Mouse (Mus musculus) CH12F3 (cell line): ENCODE results near the gene Nectin3.

ENCODE experiments used
- in situ Hi-C: fragments of 300-500 bp; cut with MboI; formaldehyde crosslinking; loops from 2 replicates; pipeline ENCODE4 v1.14.3; 2020; ENCODE audit warnings: low sequenced_read_pairs

The Nectin3 gene

GRCm38 (mm10) chr16:46498421-46498789, at the start of gene Nectin3:
TSS of gene Nectin3 (minus strand) at chr16:46498525.
- in situ Hi-C loops: no loop called here

DNA sequence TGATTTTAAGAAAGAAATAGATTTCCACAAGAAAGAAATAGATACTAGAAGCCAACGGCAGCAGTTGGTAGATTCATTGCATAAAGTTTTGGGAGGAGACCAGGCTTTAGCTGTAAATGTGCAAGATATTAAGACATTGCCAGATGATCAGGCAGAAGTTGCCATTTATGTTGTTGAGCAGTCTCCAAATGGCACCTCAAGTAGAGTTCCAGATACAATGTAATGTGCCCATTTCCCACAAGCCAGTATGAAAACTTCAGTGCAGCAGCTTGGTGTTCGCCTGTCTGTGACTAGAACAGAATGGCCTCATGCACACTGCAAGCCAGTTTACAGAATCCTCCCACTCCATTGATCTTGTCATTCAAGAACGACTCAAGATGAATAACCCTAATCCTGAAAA, 39.8 kb upstream of the Nectin3 start:
- in situ Hi-C loops: no loop called here

GRCm38 (mm10) chr16:46532465-46533254, 34.3 kb upstream of the Nectin3 start:
- in situ Hi-C loops: no loop called here

GRCm38 (mm10) chr16:46531023-46531422, 32.7 kb upstream of the Nectin3 start:
- in situ Hi-C loops: no loop called here

GRCm38 (mm10) chr16:46520885-46521417, 22.6 kb upstream of the Nectin3 start:
- in situ Hi-C loops: no loop called here

DNA sequence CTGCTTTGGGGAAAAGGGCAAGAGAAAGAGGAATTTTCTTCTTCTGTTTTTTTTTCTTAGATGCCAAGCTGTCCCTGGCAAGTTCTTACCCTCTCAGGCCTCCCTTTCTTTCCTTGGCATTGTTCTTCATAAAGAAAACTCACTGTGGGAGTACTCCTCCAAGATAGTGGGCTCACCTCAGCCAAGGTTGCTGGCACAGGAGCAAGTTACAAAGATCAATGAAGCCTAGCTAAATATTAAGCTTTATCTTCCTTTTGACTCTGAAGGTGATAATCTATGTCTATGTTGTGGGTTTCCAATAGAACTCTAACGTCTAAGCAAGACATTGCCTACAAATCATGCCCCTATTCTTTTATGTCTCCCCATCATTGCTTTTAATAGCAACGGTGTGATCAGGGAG, 21.3 kb upstream of the Nectin3 start:
- in situ Hi-C loops: no loop called here

DNA sequence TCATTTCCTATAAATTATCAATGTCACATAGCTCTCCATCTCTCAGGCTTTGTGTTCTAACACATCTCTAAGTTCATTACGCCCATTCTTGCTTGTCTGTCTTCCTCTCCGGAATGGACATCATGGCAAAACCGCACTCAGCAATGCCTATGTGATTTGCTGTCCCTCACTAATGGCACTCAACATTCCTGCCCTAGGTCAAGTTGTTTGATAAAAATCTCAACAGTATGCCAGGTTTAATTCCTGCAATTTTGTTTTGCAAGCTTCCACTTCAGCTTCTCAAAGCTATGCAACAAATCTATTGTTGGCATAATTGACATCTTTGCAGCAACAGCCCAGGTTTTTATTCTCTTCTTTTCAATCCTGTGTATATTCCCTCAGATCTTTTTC, 9.6 kb upstream of the Nectin3 start:
- in situ Hi-C loops: no loop called here

- in situ Hi-C loops: no loop called here
Measured at GRCm38 (mm10) chr16:46507260-46507943, 9.1 kb upstream of the Nectin3 start.

- in situ Hi-C loops: no loop called here
Measured at GRCm38 (mm10) chr16:46504006-46504405, 5.7 kb upstream of the Nectin3 start.

DNA sequence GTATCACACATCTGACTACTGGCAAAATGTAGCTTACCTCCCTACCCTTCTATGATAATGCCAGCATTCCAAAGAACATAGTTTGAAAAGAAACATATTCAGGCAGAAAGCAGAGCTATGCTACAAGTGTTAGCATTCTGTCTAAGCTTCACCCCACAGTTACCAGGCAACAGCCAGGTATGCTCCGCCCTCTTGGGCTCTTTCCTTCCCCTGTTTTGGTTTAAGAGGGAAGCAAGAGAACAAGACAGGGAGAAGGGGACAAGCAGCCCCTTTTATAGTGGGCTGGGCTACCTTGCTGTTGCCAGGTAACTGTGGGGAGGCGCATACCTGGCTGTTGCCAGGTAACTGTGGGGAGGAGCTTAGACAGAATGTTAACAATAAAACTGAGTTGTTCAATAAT, 4.0 kb upstream of the Nectin3 start:
- in situ Hi-C loops: no loop called here

DNA sequence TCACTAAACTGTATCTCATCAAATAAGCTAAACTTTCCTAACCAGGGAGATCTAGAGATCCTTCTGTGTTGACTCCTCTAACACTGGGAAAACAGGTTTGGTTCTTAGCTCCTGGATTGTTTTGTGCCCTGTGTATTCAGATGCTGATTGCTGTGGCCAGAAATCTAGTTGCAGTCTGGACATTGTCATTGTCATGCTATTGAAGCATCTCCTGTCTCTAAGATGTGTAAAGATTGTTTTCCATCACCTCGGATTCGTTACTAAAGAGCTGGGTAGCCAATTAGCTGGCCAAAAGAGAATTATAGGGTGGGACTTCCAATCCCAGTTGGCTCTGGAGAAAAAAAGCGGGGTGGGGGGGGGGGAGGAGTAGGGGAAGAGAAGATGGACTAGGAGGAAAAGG, 2.4 kb upstream of the Nectin3 start:
- in situ Hi-C loops: no loop called here

GRCm38 (mm10) chr16:46497686-46498420, 472 bp downstream of the Nectin3 start:
- in situ Hi-C loops: no loop called here

DNA sequence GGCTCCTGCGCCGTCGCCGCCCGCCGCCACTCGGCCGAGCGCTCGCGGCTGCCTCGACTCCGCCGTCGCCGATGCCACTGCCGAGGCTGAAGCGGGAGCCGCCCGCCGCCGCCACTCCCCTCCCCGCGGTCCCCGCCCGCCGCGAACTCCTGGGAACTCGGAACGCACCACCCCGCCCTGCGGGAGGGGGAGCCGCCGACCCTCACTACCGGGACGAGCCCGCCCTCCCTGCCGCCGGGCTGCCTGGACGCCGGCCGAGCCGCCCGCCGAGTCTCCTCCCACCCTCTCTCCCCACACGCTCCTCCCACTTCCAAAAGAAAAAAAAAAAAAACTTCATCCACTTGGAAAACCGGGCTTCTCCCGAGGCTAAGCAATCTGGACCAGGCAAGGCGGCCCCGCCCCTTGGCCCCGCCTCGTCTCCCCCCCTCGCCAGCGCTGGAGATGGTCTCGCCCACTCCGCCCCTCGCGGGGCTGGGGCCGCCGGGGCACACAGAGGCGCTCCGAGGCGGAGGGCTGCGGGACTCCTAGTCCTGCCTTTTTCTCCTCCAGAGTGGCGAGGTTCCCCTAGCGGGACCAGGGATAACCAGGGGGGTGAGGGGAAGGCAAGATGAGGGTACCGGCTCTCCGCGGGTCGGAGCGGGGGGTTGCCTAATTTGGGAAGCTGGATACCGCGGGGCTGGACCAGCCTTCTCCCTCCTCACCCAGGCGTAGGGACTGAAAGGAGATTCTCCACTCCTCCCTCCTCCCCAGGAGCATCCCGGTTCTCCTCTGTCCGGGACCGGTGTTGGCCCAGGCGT, 1.2 kb downstream of the Nectin3 start:
- in situ Hi-C loops: no loop called here

- in situ Hi-C loops: no loop called here
Measured at GRCm38 (mm10) chr16:46496031-46496868, 2.1 kb downstream of the Nectin3 start.

DNA sequence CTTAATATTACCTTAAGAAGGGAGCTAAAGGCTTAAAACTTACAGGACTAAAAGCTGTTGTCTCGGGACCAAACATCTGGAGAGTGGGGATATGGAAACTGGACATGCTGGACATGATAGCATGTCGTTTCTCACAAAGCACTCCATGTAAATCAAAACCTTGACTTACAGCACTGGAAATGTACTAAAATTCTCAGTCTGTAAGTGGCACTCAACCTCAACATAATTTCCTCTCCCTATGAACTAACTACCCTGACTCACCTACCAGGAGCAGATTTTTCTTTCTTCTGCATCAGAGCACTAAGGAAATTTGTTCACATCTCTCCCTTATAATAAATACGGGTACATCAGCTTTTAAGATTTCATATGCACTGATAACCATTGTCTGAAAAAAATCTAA, 3.1 kb downstream of the Nectin3 start:
- in situ Hi-C loops: no loop called here

DNA sequence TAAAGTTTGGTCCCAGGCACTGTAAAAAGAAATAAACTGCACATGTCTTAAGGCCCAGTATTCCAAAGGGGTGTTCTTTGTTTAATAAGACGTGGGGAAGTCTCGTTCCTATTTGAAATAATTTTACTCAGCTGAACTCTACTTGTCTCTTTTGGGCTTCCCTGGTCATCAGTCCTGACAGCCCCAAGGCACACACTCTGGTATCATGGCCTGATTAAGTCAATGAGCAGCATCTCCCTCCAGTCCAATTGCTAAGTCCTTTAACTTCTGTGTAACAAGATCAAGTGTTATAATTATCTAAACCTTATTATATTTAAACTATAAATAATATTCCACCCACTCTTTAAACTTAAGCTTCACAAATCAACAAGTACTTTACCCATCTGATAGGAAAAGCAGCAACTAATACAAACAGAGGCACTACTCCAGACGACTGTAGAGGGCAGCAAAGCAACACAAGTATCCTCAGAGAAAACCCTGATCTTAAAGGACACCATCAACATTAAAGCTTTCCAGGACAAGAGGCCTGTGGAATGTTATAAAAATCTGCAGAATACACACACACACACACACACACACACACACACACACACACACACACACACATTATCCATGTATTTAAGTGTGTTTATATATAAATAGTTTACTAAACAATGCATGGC, 10.8 kb downstream of the Nectin3 start:
- in situ Hi-C loops: no loop called here

- in situ Hi-C loops: no loop called here
Measured at GRCm38 (mm10) chr16:46477336-46477735, 21.0 kb downstream of the Nectin3 start.

GRCm38 (mm10) chr16:46451421-46451820, 46.9 kb downstream of the Nectin3 start:
- in situ Hi-C loops: no loop called here

DNA sequence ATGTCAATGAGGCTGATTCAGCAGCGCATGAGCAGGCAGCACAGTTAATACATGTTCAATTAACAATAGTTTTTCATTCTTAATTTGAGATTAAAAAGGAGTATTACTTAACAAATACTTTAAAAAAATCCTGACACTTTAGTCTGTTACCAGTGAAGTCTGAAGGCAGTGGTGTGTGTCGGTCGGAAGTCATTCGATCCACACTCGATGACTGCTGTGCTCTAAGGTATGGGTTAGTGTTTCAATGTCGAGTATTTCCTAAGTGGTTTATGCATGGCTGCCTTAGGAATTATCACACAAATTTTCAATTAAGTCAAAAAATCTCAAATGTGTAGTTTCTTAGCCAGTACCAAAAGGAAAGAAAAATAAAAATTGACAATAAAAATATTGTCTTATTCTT, 49.3 kb downstream of the Nectin3 start:
- in situ Hi-C loops: no loop called here
